Mouse (Mus musculus): Measurements from ENCODE around the gene Thegl. TPM values are rescaled to one million over a fixed set of nuclear protein-coding genes. Genes with fewer than 3 reads are reported as not detected.
"Not testable (repeated sequence)": the region's sequence is repeated elsewhere in the genome, so short reads cannot be mapped to it uniquely, and the experiment has no call there.

The Thegl gene
- not detected in 2 replicates for total RNA-seq (2014; rRNA removed; ENCODE audit: low replicate concordance)
- polyA plus RNA-seq (2015; fragmentation: Nextera tagmentation; extraction: Ambion mirVana) = not detected in 2 replicates

DNA sequence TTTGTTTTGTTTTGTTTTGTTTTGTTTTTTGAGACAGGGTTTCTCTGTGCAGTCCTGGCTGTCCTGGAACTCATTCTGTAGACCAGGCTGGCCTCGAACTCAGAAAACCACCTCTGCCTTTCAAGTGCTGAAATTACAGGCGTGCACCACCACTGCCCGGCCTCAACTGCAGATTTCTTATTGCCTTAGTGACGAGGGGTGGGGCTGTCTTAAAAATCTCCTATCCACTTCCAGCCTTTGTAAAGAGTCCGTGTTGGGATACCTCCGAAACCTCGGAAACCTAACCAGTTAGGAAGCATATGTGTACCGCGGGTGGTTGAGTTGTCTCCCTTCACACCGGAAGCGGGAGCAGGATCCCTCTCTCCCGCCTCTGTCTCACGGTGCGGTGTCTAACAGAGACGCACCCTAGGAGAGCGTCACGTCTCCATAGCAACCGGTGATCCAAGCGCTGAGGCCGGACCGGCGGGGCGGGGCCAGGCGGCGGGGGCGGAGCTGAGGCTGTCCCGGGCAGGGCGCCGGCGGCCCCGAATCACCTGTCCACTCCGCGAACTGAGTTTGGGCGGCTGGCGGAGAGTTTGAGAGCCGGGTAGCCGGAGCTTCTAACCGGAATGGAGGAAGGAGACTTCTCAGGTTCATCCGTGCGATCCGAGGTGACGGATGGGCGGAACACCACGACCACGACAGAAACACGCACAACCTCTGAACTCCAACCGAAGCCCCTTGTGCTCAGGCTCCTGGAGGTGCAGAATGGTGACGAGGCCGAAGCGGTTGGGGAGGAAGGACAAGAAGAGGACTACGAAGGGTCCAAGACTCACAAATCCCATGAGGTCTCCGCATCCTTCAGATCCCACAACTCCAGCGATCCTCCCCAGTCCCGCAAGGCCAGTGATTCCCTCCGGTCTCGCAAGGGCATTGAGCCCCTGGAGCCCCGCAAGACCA, at the start of gene Thegl:
Thegl (plus strand) TSS at position 480 of the 939 bp plus-strand sequence.
- H3K4me3 ChIP-seq (ENCODE audit: low read depth, low read length) = peak within 1 kb of the TSS; percentile 48
- peak within 1 kb of the TSS; percentile 76 for H3K4me2 ChIP-seq (ENCODE audit: low read depth, low read length)
- no peaks in the 10 kb centered on the region for H3K9me3 ChIP-seq (replicated peaks; ENCODE audit: control insufficient read depth, low read length)
- no peaks in the 10 kb centered on the region for H3K4me1 ChIP-seq (ENCODE audit: control insufficient read depth, insufficient read depth)
- no peak within 1 kb of the TSS for H3K27ac ChIP-seq (ENCODE audit: low read depth)
- ATAC-seq (ENCODE audit: insufficient read depth, low read depth) = peak; percentile 97
- no peaks in the 10 kb centered on the region for H3K36me3 ChIP-seq (replicated peaks; ENCODE audit: control insufficient read depth, insufficient read depth, low read length)
- TF ChIP-seq CTCF (IDR thresholded peaks at IDR 0.05; ENCODE audit: low read depth) = no peak
- no peak for TF ChIP-seq EP300 (IDR thresholded peaks at IDR 0.05; ENCODE audit: low read depth)
- 0 out of 2 replicates have a peak, but pooled peaks cover 11% of the 10 kb centered on the region for H3K27me3 ChIP-seq (ENCODE audit: control insufficient read depth, insufficient read depth, low read length)
- 11% methylated on average over 56 of the region's 57 CpGs for WGBS
- no peak within 1 kb of the TSS for H3K9ac ChIP-seq (replicated peaks; ENCODE audit: low read depth, low read length)
- DNase-seq (ENCODE audit: low spot score) = peak; percentile 56

DNA sequence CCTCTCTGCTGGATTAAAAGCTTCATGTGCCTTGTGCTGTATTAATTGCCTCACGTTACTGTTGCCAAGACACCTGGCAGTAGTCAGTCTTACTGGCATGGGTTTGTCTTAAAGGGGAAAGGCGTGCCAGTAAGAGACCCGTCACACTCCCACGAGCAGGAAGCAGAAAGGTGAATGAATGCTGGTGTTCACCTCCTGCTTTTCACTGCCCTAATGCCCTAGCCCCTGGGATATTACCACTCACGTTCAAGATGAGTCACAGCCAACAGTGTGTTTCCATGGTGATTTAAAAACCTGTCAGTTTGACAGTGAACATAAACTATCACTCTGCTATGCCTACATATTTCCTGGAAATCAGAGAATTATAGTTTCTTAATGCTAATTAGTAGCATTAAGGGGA, 46.6 kb upstream of the Thegl start:
- H3K36me3 ChIP-seq (replicated peaks; ENCODE audit: control insufficient read depth, insufficient read depth, low read length) = peaks cover 61% of the 10 kb centered on the region
- WGBS = 65% methylated on average over 5 of the region's 5 CpGs
- no peak overlapping the region for H3K4me3 ChIP-seq (ENCODE audit: low read depth, low read length)
- TF ChIP-seq CTCF (IDR thresholded peaks at IDR 0.05; ENCODE audit: low read depth) (no peak), EP300 (IDR thresholded peaks at IDR 0.05; ENCODE audit: low read depth) (no peak)
- no peak overlapping the region for H3K4me2 ChIP-seq (ENCODE audit: low read depth, low read length)
- 0 out of 2 replicates have a peak, but pooled peaks cover 5% of the 10 kb centered on the region for H3K4me1 ChIP-seq (ENCODE audit: control insufficient read depth, insufficient read depth)
- H3K9ac ChIP-seq (replicated peaks; ENCODE audit: low read depth, low read length) = no peak overlapping the region
- no peaks in the 10 kb centered on the region for H3K27me3 ChIP-seq (ENCODE audit: control insufficient read depth, insufficient read depth, low read length)
- ATAC-seq (ENCODE audit: insufficient read depth, low read depth) = no peak
- DNase-seq (ENCODE audit: low spot score) = no peak
- H3K27ac ChIP-seq (ENCODE audit: low read depth) = no peak overlapping the region
- H3K9me3 ChIP-seq (replicated peaks; ENCODE audit: control insufficient read depth, low read length) = no peaks in the 10 kb centered on the region

DNA sequence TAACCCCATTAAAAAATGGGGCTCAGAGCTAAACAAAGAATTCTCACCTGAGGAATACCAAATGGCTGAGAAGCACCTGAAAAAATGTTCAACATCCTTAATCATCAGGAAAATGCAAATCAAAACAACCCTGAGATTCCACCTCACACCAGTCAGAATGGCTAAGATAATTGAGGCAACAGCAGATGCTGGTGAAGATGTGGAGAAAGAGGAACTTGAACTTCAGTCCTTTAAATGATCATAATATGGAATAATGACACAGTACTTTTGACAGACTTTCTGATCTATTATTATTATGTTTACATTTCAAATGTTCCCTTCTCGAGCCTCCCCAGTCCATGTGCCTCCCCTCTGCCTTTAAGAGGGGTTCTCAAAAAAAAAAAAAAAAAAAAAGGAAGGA, 44.7 kb upstream of the Thegl start:
- not testable (repeated sequence) for H3K4me2 ChIP-seq (ENCODE audit: low read depth, low read length); H3K27ac ChIP-seq (ENCODE audit: low read depth); H3K4me3 ChIP-seq (ENCODE audit: low read depth, low read length); H3K9ac ChIP-seq (replicated peaks; ENCODE audit: low read depth, low read length); H3K9me3 ChIP-seq (replicated peaks; ENCODE audit: control insufficient read depth, low read length); DNase-seq (ENCODE audit: low spot score); ATAC-seq (ENCODE audit: insufficient read depth, low read depth); H3K27me3 ChIP-seq (ENCODE audit: control insufficient read depth, insufficient read depth, low read length)
- peaks cover 11% of the 10 kb centered on the region for H3K4me1 ChIP-seq (ENCODE audit: control insufficient read depth, insufficient read depth)
- peaks cover 43% of the 10 kb centered on the region for H3K36me3 ChIP-seq (replicated peaks; ENCODE audit: control insufficient read depth, insufficient read depth, low read length)
- WGBS = 83% methylated on average over 1 of the region's 1 CpGs

DNA sequence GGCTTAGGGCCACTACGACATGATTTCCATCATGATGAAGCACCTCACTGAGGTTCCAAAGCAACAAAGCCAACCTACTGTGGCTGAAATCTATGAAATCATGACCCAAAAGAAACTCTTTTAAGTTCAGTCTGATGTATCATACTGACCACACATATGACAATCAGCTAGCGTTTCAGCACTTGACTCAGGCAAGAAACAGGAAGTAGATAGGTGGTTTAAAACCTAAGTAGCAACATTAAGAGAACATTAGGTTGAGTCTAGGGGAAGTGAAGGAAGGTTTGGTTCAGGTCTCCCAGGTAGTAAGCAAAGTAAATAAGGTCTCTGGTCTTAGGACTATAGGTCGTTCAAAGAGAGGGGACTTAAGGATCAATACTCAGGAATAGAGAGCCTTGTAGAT, 42.3 kb upstream of the Thegl start:
- TF ChIP-seq EP300 (IDR thresholded peaks at IDR 0.05; ENCODE audit: low read depth) (no peak), CTCF (IDR thresholded peaks at IDR 0.05; ENCODE audit: low read depth) (no peak)
- H3K27me3 ChIP-seq (ENCODE audit: control insufficient read depth, insufficient read depth, low read length) = no peaks in the 10 kb centered on the region
- H3K36me3 ChIP-seq (replicated peaks; ENCODE audit: control insufficient read depth, insufficient read depth, low read length) = peaks cover 38% of the 10 kb centered on the region
- 59% methylated on average over 3 of the region's 3 CpGs for WGBS
- no peaks in the 10 kb centered on the region for H3K9me3 ChIP-seq (replicated peaks; ENCODE audit: control insufficient read depth, low read length)
- DNase-seq (ENCODE audit: low spot score) = no peak
- peaks cover 11% of the 10 kb centered on the region for H3K4me1 ChIP-seq (ENCODE audit: control insufficient read depth, insufficient read depth)
- peak overlapping the region; percentile 93 for H3K4me2 ChIP-seq (ENCODE audit: low read depth, low read length)
- H3K4me3 ChIP-seq (ENCODE audit: low read depth, low read length) = peak overlapping the region; percentile 89
- no peak overlapping the region for H3K27ac ChIP-seq (ENCODE audit: low read depth)
- no peak for ATAC-seq (ENCODE audit: insufficient read depth, low read depth)
- H3K9ac ChIP-seq (replicated peaks; ENCODE audit: low read depth, low read length) = peak overlapping the region; percentile 87; the same call in 1 of the 2 replicates

DNA sequence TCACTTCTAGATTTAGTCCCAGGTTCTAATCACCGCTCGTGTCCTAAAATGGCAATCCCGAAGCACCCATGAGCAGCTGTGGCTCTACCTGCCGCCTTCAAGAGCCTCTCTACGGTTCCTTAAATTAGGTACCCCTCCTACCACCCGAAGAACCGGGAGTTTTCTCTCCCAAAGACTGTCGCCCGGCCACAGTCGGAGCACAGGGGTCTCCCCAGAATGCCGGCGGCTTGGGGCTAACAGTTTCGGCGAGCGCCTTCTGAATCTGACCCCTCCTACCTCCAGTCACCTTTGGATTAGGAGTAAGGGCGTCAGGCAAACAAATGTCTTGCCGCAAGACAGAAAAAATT, 41.6 kb upstream of the Thegl start:
- TF ChIP-seq EP300 (IDR thresholded peaks at IDR 0.05; ENCODE audit: low read depth) = no peak
- no peak for TF ChIP-seq CTCF (IDR thresholded peaks at IDR 0.05; ENCODE audit: low read depth)

More for the DNA sequence above, 41.6 kb upstream of the Thegl start:
- Histone ChIP-seq H3K9me3 (replicated peaks; ENCODE audit: control insufficient read depth, low read length) (no peaks in the 10 kb centered on the region), H3K27me3 (ENCODE audit: control insufficient read depth, insufficient read depth, low read length) (no peaks in the 10 kb centered on the region), H3K9ac (replicated peaks; ENCODE audit: low read depth, low read length) (peak overlapping the region; percentile 87), H3K36me3 (replicated peaks; ENCODE audit: control insufficient read depth, insufficient read depth, low read length) (peaks cover 38% of the 10 kb centered on the region), H3K4me3 (ENCODE audit: low read depth, low read length) (peak overlapping the region; percentile 89), H3K4me1 (ENCODE audit: control insufficient read depth, insufficient read depth) (peaks cover 11% of the 10 kb centered on the region), H3K4me2 (ENCODE audit: low read depth, low read length) (peak overlapping the region; percentile 93), H3K27ac (ENCODE audit: low read depth) (peak overlapping the region; percentile 94; the same call in 1 of the 2 replicates)
- DNase-seq (ENCODE audit: low spot score) (no peak), ATAC-seq (ENCODE audit: insufficient read depth, low read depth) (no peak)
- 1% methylated on average over 17 of the region's 17 CpGs for WGBS

All from heart, postnatal 0 days (tissue).